Mouse (Mus musculus) layer of hippocampus, postnatal 14 days (tissue): Measurements from ENCODE around the gene Rev3l. TPM values are rescaled to one million over a fixed set of nuclear protein-coding genes. Genes with fewer than 3 reads are reported as not detected.
"Not testable (repeated sequence)": the region's sequence is repeated elsewhere in the genome, so short reads cannot be mapped to it uniquely, and the experiment has no call there.

Source experiments
- DNase-seq, 2 experiments: peaks; one replicate each; pipeline ENCODE4 v3.0.0; 2021 to 2022; ENCODE audit warnings: low spot score in 2 of 2, mixed read lengths in 1 of 2
- total RNA-seq, 2 experiments: library from RNA; stranded (reverse); gene quantifications; 2 replicates each; pipeline ENCODE4 v1.2.3; 2021

The Rev3l gene
- total RNA-seq, 2 experiments from 2014 or later = 60.3 to 61.9 TPM

DNA sequence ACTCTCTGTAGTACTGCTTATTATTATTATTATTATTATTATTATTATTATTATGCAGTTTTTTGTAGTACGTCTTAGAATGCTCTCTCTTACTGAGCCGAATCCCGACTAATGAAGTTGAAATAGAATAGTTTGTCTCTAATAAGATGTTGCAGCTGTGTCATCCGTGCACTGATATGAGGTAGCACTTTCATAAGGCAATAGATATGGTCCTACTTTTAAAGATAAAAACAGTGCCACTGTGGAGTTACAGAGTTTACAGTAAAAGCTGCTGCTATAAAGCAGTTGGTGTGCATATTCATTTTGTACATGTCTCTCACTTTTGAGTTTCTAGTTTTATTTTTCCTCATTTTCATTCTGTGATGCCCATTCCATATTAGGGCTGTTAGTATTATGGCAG lies 46.4 kb downstream of the Rev3l start:
- DNase-seq = no peak

DNA sequence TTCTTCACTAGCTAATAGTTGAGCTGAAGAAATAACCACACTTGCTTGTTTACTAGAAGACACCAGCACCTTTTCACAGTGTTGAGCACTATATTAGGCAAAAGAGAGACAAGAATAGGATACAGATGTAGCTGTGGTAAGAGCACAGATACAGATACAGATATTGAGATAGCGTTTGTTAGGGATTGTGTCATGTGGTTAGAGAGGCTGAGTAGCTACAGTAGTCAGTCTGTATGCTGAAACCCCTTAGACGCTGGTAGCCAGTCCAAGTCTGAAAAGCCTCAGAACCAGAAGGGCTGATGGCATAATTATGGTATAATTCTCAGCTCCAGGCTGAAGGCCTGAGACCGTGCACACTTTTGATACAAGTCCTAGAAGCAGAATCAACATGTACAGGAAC lies 53.3 kb downstream of the Rev3l start:
- no peak for DNase-seq

DNA sequence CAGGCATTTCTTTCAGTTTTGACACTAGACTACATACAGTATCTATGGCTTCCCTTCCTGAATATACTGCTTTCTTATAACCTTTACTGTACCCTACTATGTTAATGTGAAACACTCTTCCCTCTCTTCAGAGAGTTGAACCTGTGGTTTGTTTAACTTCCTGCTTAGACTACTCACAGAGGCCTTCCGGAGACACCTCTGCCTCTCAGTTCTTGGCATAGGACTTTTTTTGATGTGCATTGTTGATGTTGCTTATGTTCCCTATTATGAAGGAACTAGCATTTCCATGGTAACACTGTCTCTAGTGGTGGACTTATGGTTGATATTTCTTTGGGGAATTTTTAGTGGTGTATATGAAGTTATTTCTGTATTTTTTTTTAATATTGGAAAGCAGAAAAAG lies 61.4 kb downstream of the Rev3l start:
- no peak for DNase-seq

DNA sequence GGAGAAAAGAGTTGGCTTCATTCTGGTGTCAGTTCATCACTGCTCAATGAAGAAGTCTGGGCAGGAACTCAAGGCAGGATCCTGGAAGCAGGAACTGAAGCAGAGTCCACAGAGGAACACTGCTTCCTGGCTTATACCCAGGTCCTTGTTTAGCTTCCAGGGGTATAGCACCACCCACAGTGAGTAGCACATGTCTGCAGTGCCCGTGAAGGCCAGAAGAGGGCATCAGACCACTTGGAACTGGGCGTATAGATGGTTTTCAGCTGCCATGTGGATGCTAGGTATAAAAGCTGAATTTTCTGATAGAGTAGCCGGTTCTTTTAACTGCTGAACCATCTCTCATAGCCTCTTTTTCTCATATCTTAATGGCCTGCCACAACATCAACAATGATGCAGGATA lies 79.6 kb downstream of the Rev3l start:
- DNase-seq = peak in 1 of 2 experiments; percentile 9

DNA sequence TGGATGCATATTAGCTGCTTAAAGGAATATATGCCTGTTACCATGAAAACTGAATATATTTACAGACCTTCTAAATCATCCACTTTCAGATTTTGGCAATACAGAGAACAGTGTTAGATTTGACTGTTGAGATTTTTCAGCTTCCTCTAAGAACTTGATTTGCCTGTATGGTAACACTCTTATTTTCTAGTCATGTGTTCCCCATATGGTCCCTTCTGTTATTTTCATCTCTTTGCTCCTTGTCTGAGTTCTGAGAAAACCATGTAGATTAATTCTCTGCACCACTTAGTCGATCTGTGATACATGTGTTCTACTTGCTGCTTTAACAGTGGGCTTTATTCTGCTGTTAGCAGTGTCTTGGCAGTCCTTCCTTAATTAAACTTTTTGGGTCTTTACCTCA lies 110.7 kb downstream of the Rev3l start:
- peak in 1 of 2 experiments; percentile 24 for DNase-seq

DNA sequence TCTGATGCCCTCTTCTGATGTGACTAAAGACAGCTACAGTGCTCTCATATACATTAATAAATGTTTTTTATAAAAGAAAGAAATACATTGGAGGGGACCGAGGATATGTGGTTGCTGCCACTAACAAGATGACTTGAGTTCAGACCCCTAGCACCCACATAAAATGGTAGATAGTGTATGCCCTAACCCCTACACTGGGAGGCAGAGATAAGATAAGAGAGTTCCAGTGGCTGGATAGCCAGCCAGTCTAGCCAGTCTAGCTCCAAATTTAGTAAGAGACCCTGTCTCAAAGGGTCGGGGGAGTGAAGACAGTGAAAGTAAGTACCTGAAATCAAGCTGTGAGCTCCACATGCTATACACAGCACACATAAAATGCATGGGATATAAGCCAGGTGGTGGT lies 133.6 kb downstream of the Rev3l start:
- DNase-seq = no peak

DNA sequence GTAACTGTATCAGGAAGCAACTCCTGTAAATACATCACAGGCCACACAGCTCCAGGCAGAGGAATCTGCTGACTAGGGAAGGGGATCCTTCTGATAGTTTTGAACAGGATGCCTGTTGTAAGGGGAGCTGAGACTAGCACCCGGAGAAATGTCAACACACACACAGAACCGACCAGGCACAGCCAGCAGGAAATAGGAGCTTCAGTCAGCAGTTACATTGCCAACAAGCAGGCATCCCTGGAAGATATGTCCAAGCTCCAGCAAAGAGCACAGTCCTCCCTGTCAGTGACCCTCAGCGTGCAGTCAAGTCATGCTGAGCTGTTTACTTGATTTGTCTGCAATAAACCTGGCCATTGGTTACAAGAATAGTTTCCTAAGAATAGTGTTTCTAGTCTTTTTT lies 156.7 kb downstream of the Rev3l start:
- DNase-seq = no peak

DNA sequence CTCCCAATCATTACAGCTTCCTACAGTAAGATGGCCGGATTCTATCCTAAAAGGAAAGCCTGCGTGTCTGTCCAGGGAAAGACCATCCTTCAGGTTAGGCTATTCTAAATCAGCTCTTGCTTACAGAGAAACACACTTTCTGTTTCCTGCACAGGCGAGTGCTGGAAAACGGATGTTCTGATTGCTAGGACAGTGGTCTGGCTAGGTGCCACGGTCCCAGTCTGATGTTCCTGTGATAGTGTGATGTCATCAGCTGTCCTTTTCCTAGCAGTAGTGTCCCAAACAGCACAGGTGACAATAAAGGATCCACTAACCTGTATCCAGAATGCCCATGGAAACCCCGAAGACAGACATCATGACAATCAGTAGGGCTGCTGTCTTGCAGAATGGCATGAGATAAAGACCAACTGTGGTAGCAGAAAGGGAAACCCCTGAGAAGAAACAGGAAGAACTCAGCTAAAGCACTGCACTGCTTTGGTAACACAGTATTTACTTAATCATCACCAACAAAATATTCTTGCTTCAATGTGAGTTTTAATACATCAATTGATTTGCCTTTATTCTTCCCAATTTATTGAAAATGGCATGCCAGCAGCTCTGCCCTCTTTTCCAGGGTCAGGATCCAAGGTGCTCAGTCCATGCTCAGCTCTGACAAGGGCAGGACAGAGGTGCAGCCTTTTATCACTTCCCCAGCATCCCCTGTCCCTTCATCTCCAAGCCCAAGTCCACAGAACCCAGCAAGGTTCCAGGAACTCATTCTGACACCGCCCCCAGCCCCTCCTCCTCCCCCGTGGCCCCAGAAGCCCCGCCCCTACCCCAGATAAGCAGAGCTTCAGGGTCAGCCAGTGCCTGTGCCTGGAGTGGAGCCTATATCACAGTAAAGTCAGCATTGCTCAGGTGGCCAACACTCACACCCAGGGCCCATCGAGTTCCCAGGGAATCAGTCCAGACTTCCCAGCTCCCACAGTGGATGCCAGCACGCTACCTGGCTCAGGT lies 162.1 kb downstream of the Rev3l start:
- DNase-seq = no peak

DNA sequence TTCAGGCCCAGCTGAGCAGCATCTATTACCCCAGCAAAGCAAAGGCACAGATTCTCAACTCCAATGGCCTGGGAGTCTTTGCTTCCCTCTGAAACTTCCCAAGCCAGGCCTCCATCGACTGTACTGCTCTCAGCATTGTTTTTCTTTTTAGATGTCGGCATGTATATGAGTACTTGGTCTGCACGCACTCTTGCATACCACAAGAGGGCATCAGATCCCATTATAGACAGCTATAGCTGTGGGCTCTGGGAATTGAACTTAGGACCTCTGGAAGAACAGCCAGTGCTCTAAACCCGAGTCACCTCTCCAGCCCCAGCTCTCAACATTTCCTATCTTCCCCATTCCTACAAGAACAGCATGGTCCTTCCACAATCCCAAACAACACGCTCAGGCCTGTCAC lies 164.6 kb downstream of the Rev3l start:
- no peak for DNase-seq

DNA sequence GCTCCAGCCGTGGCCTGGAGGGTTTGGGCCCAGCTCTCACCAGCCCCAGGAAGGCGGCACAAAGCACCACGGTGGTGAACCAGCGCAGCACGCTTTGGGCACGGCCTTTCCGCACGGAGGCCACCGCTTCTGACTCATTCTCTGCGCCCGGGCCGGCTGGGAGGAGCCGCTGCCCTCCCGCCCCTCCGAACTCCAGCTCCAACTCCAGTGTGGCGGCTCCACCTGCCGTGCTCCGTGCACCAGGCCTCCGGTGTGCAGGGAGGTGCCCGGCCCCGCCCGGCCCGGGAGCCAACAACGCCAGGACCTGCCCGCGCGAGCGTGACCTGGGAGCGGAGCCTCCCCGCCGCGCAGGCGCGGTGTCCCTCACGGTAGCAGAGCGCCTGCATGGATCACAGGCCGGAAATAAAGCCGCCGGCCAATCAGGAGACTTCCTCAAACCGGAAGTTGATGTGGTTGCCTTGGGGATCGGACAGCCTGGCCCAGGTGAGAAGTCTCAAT lies 167.0 kb downstream of the Rev3l start, which contains the start of gene Mfsd4b4:
Gene Mfsd4b4 (minus strand): TSS at position 365 of the 498 bp plus-strand sequence.
- DNase-seq = peak; percentile 75 to 85

DNA sequence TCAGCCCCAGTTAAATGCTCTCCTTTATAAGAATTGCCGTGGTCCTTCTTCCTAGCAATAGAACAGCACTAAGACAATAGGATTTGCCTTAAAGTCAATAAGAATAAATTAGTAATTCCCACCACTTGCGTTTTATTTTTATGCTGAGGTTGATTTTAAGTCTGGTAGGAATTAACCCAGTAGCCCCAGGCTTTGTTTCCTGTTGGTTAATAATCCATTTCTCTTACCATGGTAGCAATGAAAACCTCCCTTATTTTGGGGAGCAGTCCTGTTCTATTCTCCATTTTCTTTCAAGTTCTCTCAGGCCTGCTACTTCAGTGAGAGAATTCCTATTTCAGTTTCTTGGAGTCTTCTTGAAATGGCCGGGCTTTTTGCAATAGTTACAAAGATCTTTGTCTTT lies 172.3 kb downstream of the Rev3l start:
- DNase-seq = no peak

DNA sequence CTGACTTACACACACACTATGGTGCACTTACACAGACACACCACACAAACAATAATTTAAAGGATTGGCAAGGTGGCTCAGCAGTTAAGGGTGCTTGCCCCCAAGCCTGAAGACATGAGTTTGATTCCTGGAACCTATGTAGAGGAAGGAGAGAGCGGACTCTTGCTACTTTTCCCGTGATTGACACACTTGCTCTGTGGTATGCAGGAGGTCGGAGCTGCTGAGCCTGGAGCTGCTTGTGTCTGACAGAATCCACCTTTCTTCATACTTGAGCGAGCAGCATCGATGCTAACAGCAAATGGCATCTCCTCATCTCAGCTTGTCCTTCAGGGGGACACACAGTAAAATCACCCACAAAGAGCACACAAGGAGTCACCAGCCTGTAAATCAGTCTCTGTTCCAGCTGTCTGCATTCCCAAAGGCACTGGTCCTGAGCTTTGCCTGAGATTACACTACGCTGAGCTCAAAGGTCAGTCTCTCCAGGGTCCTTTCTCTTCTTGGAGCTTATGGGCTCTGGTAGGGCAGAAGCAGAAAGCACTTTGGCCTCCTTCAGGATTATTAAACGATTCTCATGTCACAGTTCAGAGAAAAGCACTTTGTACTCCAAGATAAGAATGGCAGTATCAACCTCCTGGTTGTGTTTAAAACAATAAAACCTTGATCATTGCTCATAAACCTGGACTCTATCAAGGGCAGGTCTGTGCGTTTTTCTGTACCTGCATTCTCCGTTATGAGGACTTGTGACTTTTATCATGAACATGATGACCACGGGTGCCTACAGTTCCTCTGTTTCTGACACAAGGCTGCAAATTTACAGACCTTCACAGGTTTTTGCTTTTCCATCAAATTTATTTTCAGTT lies 175.1 kb downstream of the Rev3l start:
- DNase-seq = no peak

DNA sequence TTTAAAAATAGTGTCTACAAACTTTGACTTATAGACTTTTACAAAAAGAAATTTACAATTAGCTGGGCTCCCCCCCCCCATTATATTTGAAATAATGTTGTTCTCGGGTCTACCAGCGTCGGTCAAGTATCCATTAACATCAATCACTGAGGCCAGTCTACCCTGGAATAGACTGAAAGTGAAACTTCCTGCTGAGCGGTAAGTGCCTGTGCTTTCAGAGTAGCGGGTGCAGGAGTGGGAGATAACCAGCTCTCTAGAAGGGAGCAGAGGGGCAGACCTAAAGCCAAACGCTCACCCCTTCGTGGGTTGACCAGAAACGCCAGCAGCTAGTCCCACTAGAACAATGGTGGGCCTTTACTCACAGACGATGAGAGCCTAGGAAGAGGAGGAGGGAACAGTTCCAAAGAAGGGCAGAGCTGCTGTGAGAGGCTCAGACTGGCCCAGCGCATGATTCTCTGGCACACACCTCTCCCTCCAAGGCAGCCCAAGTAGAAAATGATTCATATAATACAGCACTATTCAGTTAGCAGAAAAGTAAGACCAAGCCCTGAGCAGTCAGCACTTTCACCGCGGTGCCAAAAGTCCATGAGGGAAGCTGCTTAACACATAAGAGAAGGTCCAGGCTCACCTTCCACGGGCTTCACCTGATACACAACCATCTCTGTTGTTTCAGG lies 177.0 kb downstream of the Rev3l start:
- no peak for DNase-seq

DNA sequence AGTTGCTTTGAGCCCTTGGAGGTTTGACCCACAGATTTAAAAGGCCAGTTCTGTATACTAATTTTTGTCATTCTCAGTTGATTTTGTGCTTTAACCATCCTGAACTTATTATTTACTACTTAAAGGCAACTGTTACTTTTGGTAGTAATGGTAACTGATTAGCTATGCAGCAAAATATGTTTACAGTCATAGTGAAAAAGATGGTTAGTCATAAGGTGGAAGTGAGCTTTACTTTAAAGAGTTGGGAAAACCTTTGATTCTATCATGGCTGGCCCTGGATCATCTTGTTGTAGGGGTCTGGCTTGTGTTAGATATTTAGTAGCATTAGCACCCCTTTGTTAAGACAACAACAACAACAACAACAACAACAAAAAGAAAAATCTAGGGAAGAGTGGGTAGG lies 180.7 kb downstream of the Rev3l start:
- DNase-seq = no peak

DNA sequence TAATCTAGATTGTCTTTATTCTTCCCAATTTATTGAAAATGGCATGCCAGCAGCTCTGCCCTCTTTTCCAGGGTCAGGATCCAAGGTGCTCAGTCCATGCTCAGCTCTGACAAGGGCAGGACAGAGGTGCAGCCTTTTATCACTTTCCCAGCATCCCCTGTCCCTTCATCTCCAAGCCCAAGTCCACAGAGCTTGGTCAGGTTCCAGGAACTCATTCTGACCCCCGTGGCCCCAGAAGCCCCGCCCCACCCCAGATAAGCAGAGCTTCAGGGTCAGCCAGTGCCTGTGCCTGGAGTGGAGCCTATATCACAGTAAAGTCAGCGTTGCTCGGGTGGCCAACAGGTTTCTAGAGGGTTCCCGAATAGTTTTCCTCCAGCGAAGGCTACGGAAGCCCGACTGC lies 192.6 kb downstream of the Rev3l start:
- not testable (repeated sequence) for DNase-seq

Other genes with a start within 250 kb of the Rev3l start
- gene Traf3ip2, start 119.2 kb upstream of the Rev3l start, total RNA-seq = 1 to 10 TPM; 3.6 to 4.3 TPM
- 1 to 10 TPM; 6.9 to 7.3 TPM for gene Mfsd4b4, start 167.1 kb downstream of the Rev3l start, total RNA-seq
- under 1 TPM; 0.18 to 0.21 TPM for gene Mfsd4b2, start 194.8 kb downstream of the Rev3l start, total RNA-seq
- gene Mfsd4b3, start 228.0 kb downstream of the Rev3l start, total RNA-seq = under 1 TPM in 1 of 2 experiments, not detected in 1; 0.39 TPM